In the genomic region with DNA sequence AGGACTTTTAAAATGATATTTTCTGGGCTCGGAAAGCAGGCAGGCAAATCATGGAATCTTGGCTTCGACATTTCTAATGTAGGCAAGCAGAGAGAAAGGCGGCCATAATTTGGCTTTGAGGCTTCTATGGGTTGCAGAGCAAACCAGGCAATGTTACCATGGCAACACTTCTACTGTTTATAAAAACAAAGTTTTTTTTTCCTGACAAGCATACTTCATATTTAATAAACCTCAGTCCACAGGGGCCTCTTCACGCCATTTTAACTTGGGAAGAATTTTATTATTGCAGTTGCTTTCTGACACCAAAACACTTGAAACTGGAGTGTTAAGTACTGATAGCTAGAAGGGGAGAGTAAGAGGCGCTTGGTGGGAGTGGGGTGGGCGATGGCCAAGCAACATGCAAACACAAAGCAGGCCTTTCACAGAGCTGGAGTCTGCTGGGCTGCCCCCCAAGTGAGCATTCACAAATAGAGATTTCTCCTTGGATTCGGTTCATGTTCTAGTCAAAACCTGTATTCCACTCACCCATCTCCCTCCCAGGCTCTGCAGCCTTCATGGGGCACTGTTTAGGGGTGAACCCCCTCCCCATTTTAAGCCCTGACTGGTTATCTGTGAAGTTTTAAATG, we compare ENCODE assay signal across 10 mouse cellular contexts. TPM values are rescaled to one million over a fixed set of nuclear protein-coding genes. Genes with fewer than 3 reads are reported as not detected.
DNase-seq lines count a peak whose midpoint lies in the region; ATAC-seq and TF ChIP-seq lines count a peak whose summit lies in the region.
"Had no signal": no experiment of that assay in that cellular context is flagged by ENCODE, and none has a peak within 500 bp of the region (broad histone marks: within the 10 kb centered on the region; RNA-seq: fewer than 3 reads in every experiment).

No protein-coding gene starts in this region.

- 0 out of 2 replicates have a peak overlapping the region, but pooled peaks have one; percentile 16 for H3K9ac ChIP-seq in embryonic facial prominence, embryonic 13.5 days
- no peak overlapping the region for H3K9ac ChIP-seq in hindbrain, postnatal 0 days (replicated peaks; ENCODE audit: low read length)
- H3K9ac ChIP-seq: embryonic facial prominence, embryonic 12.5 days; neural tube, embryonic 12.5 days had no signal

- no peak overlapping the region for H3K4me3 ChIP-seq in embryonic facial prominence, embryonic 13.5 days
- no peak overlapping the region for H3K4me3 ChIP-seq in hindbrain, postnatal 0 days (ENCODE audit: low read length)
- H3K4me3 ChIP-seq: embryonic facial prominence, embryonic 12.5 days; neural tube, embryonic 12.5 days had no signal

- peaks cover 49% of the 10 kb centered on the region for H3K4me1 ChIP-seq in embryonic facial prominence, embryonic 13.5 days
- peaks cover 10% of the 10 kb centered on the region; the same call in 1 of the 2 replicates for H3K4me1 ChIP-seq in hindbrain, postnatal 0 days (ENCODE audit: insufficient read depth, low read length)

- no peaks in the 10 kb centered on the region for H3K36me3 ChIP-seq in embryonic facial prominence, embryonic 13.5 days
- no peaks in the 10 kb centered on the region for H3K36me3 ChIP-seq in hindbrain, postnatal 0 days (ENCODE audit: insufficient read depth, low read length)
- H3K36me3 ChIP-seq: embryonic facial prominence, embryonic 12.5 days; neural tube, embryonic 12.5 days had no signal

- H3K9me3 ChIP-seq in embryonic facial prominence, embryonic 13.5 days: no peaks in the 10 kb centered on the region
- H3K9me3 ChIP-seq in hindbrain, postnatal 0 days (ENCODE audit: low read length): no peaks in the 10 kb centered on the region
- H3K9me3 ChIP-seq: embryonic facial prominence, embryonic 12.5 days; neural tube, embryonic 12.5 days had no signal

- DNase-seq in layer of hippocampus, postnatal 10 days (ENCODE audit: low spot score in 2 of 2): peak; percentile 40 to 47
- DNase-seq in layer of hippocampus, postnatal 25 days (ENCODE audit: extremely low spot score in 1 of 2, low spot score in 1 of 2): no peak
- peak; percentile 84 for DNase-seq in hindbrain, postnatal 0 days (ENCODE audit: low spot score)
- DNase-seq in naive thymus-derived CD4-positive, alpha-beta T cell, adult 2 months (ENCODE audit: low read depth): peak; percentile 23
- no peak for DNase-seq in spleen, postnatal 14 days (ENCODE audit: low spot score in 2 of 2)
- DNase-seq in natural killer cell, adult 2 months (ENCODE audit: low spot score in 2 of 2): no peak

- peak overlapping the region; percentile 76 for H3K27ac ChIP-seq in embryonic facial prominence, embryonic 13.5 days
- H3K27ac ChIP-seq in hindbrain, postnatal 0 days: peak overlapping the region; percentile 89
- H3K27ac ChIP-seq: embryonic facial prominence, embryonic 12.5 days; neural tube, embryonic 12.5 days had no signal

- H3K4me2 ChIP-seq in embryonic facial prominence, embryonic 13.5 days: no peak overlapping the region
- H3K4me2 ChIP-seq in hindbrain, postnatal 0 days (ENCODE audit: low read depth, low read length): no peak overlapping the region
- H3K4me2 ChIP-seq: embryonic facial prominence, embryonic 12.5 days; neural tube, embryonic 12.5 days had no signal

- 0 out of 2 replicates have a peak, but pooled peaks have one; percentile 32 for ATAC-seq in embryonic facial prominence, embryonic 13.5 days (ENCODE audit: insufficient number of reproducible peaks, insufficient read depth, low FRiP score, low TSS enrichment, low read depth)
- ATAC-seq in hindbrain, postnatal 0 days: peak; percentile 88
- no peak for ATAC-seq in activated CD4-positive, CD25-positive, alpha-beta regulatory T cell, adult 4 months

- no peak for TF ChIP-seq CTCF in hindbrain, postnatal 0 days (IDR thresholded peaks at IDR 0.05; ENCODE audit: low read depth)

- 41% methylated on average over 7 of the region's 7 CpGs for WGBS in embryonic facial prominence, embryonic 13.5 days
- 19% methylated on average over 7 of the region's 7 CpGs for WGBS in hindbrain, postnatal 0 days

- no peaks in the 10 kb centered on the region for H3K27me3 ChIP-seq in embryonic facial prominence, embryonic 13.5 days
- H3K27me3 ChIP-seq in hindbrain, postnatal 0 days (ENCODE audit: insufficient read depth, low read length): no peaks in the 10 kb centered on the region
- H3K27me3 ChIP-seq: embryonic facial prominence, embryonic 12.5 days; neural tube, embryonic 12.5 days had no signal

RNA-seq across cellular contexts. Expression of gene D6Ertd527e, which starts 4.8 kb away (rescaled TPM):
- not detected for total RNA-seq in layer of hippocampus, postnatal 10 days (2021)
- not detected for total RNA-seq in layer of hippocampus, postnatal 25 days (2021)
- 0.15 and 0.28 TPM in 2 replicates for polyA plus RNA-seq in embryonic facial prominence, embryonic 13.5 days (2015; fragmentation: Nextera tagmentation; extraction: Ambion mirVana)
- total RNA-seq in hindbrain, postnatal 0 days (2014; rRNA removed): 0.42 TPM in 1 of 2 replicates, not detected in the other
- polyA plus RNA-seq in hindbrain, postnatal 0 days (2015; fragmentation: Nextera tagmentation; extraction: Ambion mirVana): 0.10 TPM in 2 replicates
- polyA plus RNA-seq in activated CD4-positive, CD25-positive, alpha-beta regulatory T cell, adult 4 months (2017; shearing (Covaris generic)): under 1 TPM; 0.25 to 0.70 TPM

RNA-seq across cellular contexts. Expression of gene Gfpt1, which starts 57.1 kb away (rescaled TPM):
- 10 to 100 TPM; 64.1 to 66.4 TPM for total RNA-seq in layer of hippocampus, postnatal 10 days (2021)
- 10 to 100 TPM; 50.0 to 51.7 TPM for total RNA-seq in layer of hippocampus, postnatal 25 days (2021)
- polyA plus RNA-seq in embryonic facial prominence, embryonic 13.5 days (2015; fragmentation: Nextera tagmentation; extraction: Ambion mirVana): 22.0 and 22.2 TPM in 2 replicates
- 32.9 and 34.5 TPM in 2 replicates for total RNA-seq in hindbrain, postnatal 0 days (2014; rRNA removed)
- polyA plus RNA-seq in hindbrain, postnatal 0 days (2015; fragmentation: Nextera tagmentation; extraction: Ambion mirVana): 17.4 and 17.7 TPM in 2 replicates
- polyA plus RNA-seq in activated CD4-positive, CD25-positive, alpha-beta regulatory T cell, adult 4 months (2017; shearing (Covaris generic)): 10 to 100 TPM; 21.1 to 23.0 TPM

Comparison
In these comparisons a context has a peak if more than half of its experiments do, and no peak if none do; other contexts are left out.
1. DNase-seq: peak in layer of hippocampus, postnatal 10 days (2 of 2), hindbrain, postnatal 0 days (single experiment) and naive thymus-derived CD4-positive, alpha-beta T cell, adult 2 months (single experiment); none in layer of hippocampus, postnatal 25 days (0 of 2), spleen, postnatal 14 days (0 of 2) and natural killer cell, adult 2 months (0 of 2).